Mouse (Mus musculus): ENCODE measurements at regions not wholly inside any gene's neighbourhood (a gene's known extent, or its start where the extent isn't known, plus 50 kb on each side); places are given as distances from the start of the nearest gene placed in this dataset.

GRCm38 (mm10) chr10:118679507-118679906 lies 190.5 kb downstream of the Dyrk2 start:
- H3K36me3 ChIP-seq (ENCODE audit: control insufficient read depth, insufficient read depth, low read length, poor library complexity, severe bottlenecking): no peaks in the 10 kb centered on the region
- H3K27me3 ChIP-seq (ENCODE audit: control insufficient read depth, insufficient read depth, low read length, poor library complexity, severe bottlenecking): no peaks in the 10 kb centered on the region
- no peak for DNase-seq (ENCODE audit: low read depth, low spot score)

GRCm38 (mm10) chr10:118680896-118681295 lies 189.1 kb downstream of the Dyrk2 start:
- Histone ChIP-seq H3K36me3 (ENCODE audit: control insufficient read depth, insufficient read depth, low read length, poor library complexity, severe bottlenecking) (no peaks in the 10 kb centered on the region), H3K27me3 (ENCODE audit: control insufficient read depth, insufficient read depth, low read length, poor library complexity, severe bottlenecking) (no peaks in the 10 kb centered on the region)
- DNase-seq (ENCODE audit: low read depth, low spot score): no peak

GRCm38 (mm10) chr10:118683356-118683755 lies 186.7 kb downstream of the Dyrk2 start:
- Histone ChIP-seq H3K36me3 (ENCODE audit: control insufficient read depth, insufficient read depth, low read length, poor library complexity, severe bottlenecking) (no peaks in the 10 kb centered on the region), H3K27me3 (ENCODE audit: control insufficient read depth, insufficient read depth, low read length, poor library complexity, severe bottlenecking) (no peaks in the 10 kb centered on the region)
- DNase-seq (ENCODE audit: low read depth, low spot score): no peak

- H3K36me3 ChIP-seq (ENCODE audit: control insufficient read depth, insufficient read depth, low read length, poor library complexity, severe bottlenecking): no peaks in the 10 kb centered on the region
- no peaks in the 10 kb centered on the region for H3K27me3 ChIP-seq (ENCODE audit: control insufficient read depth, insufficient read depth, low read length, poor library complexity, severe bottlenecking)
- DNase-seq (ENCODE audit: low read depth, low spot score): no peak
Observed at GRCm38 (mm10) chr10:118699292-118699691, 170.7 kb downstream of the Dyrk2 start.

GRCm38 (mm10) chr10:118700115-118700514 lies 169.9 kb downstream of the Dyrk2 start:
- H3K27me3 ChIP-seq (ENCODE audit: control insufficient read depth, insufficient read depth, low read length, poor library complexity, severe bottlenecking): no peaks in the 10 kb centered on the region
- no peak for DNase-seq (ENCODE audit: low read depth, low spot score)

GRCm38 (mm10) chr10:118706020-118706419 lies 164.0 kb downstream of the Dyrk2 start:
- Histone ChIP-seq H3K36me3 (ENCODE audit: control insufficient read depth, insufficient read depth, low read length, poor library complexity, severe bottlenecking) (no peaks in the 10 kb centered on the region), H3K27me3 (ENCODE audit: control insufficient read depth, insufficient read depth, low read length, poor library complexity, severe bottlenecking) (no peaks in the 10 kb centered on the region)
- no peak for DNase-seq (ENCODE audit: low read depth, low spot score)

More at GRCm38 (mm10) chr10:118700115-118700514, 169.9 kb downstream of the Dyrk2 start:
- H3K36me3 ChIP-seq (ENCODE audit: control insufficient read depth, insufficient read depth, low read length, poor library complexity, severe bottlenecking): no peaks in the 10 kb centered on the region

- peak; percentile 54 for DNase-seq (ENCODE audit: low read depth, low spot score)
- Histone ChIP-seq H3K27me3 (ENCODE audit: control insufficient read depth, insufficient read depth, low read length, poor library complexity, severe bottlenecking) (no peaks in the 10 kb centered on the region; the same call in 1 of the 2 replicates), H3K36me3 (ENCODE audit: control insufficient read depth, insufficient read depth, low read length, poor library complexity, severe bottlenecking) (no peaks in the 10 kb centered on the region)
Observed at GRCm38 (mm10) chr10:118709718-118710117, 160.3 kb downstream of the Dyrk2 start.

GRCm38 (mm10) chr10:118711529-118711928 lies 158.5 kb downstream of the Dyrk2 start:
- DNase-seq (ENCODE audit: low read depth, low spot score): no peak
- no peaks in the 10 kb centered on the region; the same call in 1 of the 2 replicates for H3K27me3 ChIP-seq (ENCODE audit: control insufficient read depth, insufficient read depth, low read length, poor library complexity, severe bottlenecking)
- H3K36me3 ChIP-seq (ENCODE audit: control insufficient read depth, insufficient read depth, low read length, poor library complexity, severe bottlenecking): no peaks in the 10 kb centered on the region

GRCm38 (mm10) chr10:118711951-118712350 lies 158.1 kb downstream of the Dyrk2 start:
- DNase-seq (ENCODE audit: low read depth, low spot score): no peak
- Histone ChIP-seq H3K36me3 (ENCODE audit: control insufficient read depth, insufficient read depth, low read length, poor library complexity, severe bottlenecking) (no peaks in the 10 kb centered on the region), H3K27me3 (ENCODE audit: control insufficient read depth, insufficient read depth, low read length, poor library complexity, severe bottlenecking) (no peaks in the 10 kb centered on the region; the same call in 1 of the 2 replicates)

- Histone ChIP-seq H3K36me3 (ENCODE audit: control insufficient read depth, insufficient read depth, low read length, poor library complexity, severe bottlenecking) (no peaks in the 10 kb centered on the region), H3K27me3 (ENCODE audit: control insufficient read depth, insufficient read depth, low read length, poor library complexity, severe bottlenecking) (no peaks in the 10 kb centered on the region; the same call in 1 of the 2 replicates)
- no peak for DNase-seq (ENCODE audit: low read depth, low spot score)
Observed at GRCm38 (mm10) chr10:118712951-118713350, 157.1 kb downstream of the Dyrk2 start.

- peak; percentile 45 for DNase-seq (ENCODE audit: low read depth, low spot score)
- Histone ChIP-seq H3K36me3 (ENCODE audit: control insufficient read depth, insufficient read depth, low read length, poor library complexity, severe bottlenecking) (no peaks in the 10 kb centered on the region), H3K27me3 (ENCODE audit: control insufficient read depth, insufficient read depth, low read length, poor library complexity, severe bottlenecking) (no peaks in the 10 kb centered on the region; the same call in 1 of the 2 replicates)
Observed at GRCm38 (mm10) chr10:118714179-118714581, 155.8 kb downstream of the Dyrk2 start.

- H3K27me3 ChIP-seq (ENCODE audit: control insufficient read depth, insufficient read depth, low read length, poor library complexity, severe bottlenecking): no peaks in the 10 kb centered on the region; the same call in 1 of the 2 replicates
- no peaks in the 10 kb centered on the region for H3K36me3 ChIP-seq (ENCODE audit: control insufficient read depth, insufficient read depth, low read length, poor library complexity, severe bottlenecking)
- DNase-seq (ENCODE audit: low read depth, low spot score): no peak
Observed at GRCm38 (mm10) chr10:118714595-118714994, 155.4 kb downstream of the Dyrk2 start.

- H3K27me3 ChIP-seq (ENCODE audit: control insufficient read depth, insufficient read depth, low read length, poor library complexity, severe bottlenecking): no peaks in the 10 kb centered on the region
- H3K36me3 ChIP-seq (ENCODE audit: control insufficient read depth, insufficient read depth, low read length, poor library complexity, severe bottlenecking): no peaks in the 10 kb centered on the region
- DNase-seq (ENCODE audit: low read depth, low spot score): no peak
Observed at GRCm38 (mm10) chr10:118720630-118721029, 149.4 kb downstream of the Dyrk2 start.

- Histone ChIP-seq H3K36me3 (ENCODE audit: control insufficient read depth, insufficient read depth, low read length, poor library complexity, severe bottlenecking) (no peaks in the 10 kb centered on the region), H3K27me3 (ENCODE audit: control insufficient read depth, insufficient read depth, low read length, poor library complexity, severe bottlenecking) (no peaks in the 10 kb centered on the region)
- no peak for DNase-seq (ENCODE audit: low read depth, low spot score)
Observed at GRCm38 (mm10) chr10:118722132-118722551, 147.9 kb downstream of the Dyrk2 start.

- Histone ChIP-seq H3K36me3 (ENCODE audit: control insufficient read depth, insufficient read depth, low read length, poor library complexity, severe bottlenecking) (no peaks in the 10 kb centered on the region), H3K27me3 (ENCODE audit: control insufficient read depth, insufficient read depth, low read length, poor library complexity, severe bottlenecking) (no peaks in the 10 kb centered on the region)
- DNase-seq (ENCODE audit: low read depth, low spot score): no peak
Observed at GRCm38 (mm10) chr10:118722671-118723070, 147.3 kb downstream of the Dyrk2 start.

GRCm38 (mm10) chr10:118736093-118736492 lies 133.9 kb downstream of the Dyrk2 start:
- Histone ChIP-seq H3K27me3 (ENCODE audit: control insufficient read depth, insufficient read depth, low read length, poor library complexity, severe bottlenecking) (no peaks in the 10 kb centered on the region), H3K36me3 (ENCODE audit: control insufficient read depth, insufficient read depth, low read length, poor library complexity, severe bottlenecking) (no peaks in the 10 kb centered on the region)
- DNase-seq (ENCODE audit: low read depth, low spot score): no peak

All from splenic B cell, adult 2 months (primary cell).